ENCODE assay signal across 24 mouse cellular contexts in the genomic region with DNA sequence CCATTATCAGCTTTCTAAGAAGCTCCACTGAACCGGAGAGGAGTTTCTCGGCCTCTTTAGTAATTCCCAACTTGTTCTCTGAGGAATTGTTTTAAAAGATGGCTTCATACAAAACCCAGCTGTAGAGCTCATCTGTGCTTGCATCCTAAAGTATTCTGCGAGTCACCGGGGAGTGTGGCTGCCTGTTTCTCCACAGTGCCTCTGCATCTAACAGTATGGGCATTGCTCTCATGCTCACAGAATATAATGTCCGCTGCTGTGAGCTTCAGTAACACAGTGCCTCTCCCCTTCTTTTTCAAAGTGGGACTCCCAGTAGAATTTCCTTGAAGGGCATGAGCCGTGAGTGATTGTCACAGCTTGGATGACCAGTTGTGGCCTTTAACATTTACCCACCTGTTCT.
A peak's percentile ranks its signal among the peaks of the same experiment; 100 is the strongest.
DNase-seq lines count a peak whose midpoint lies in the region; ATAC-seq lines count a peak whose summit lies in the region.
"Had no signal": no experiment of that assay in that cellular context is flagged by ENCODE, and none has a peak within 500 bp of the region (broad histone marks: within the 10 kb centered on the region; RNA-seq: fewer than 3 reads in every experiment).

No protein-coding gene starts in this region.

- H3K36me3 ChIP-seq in hindbrain, embryonic 12.5 days = no peaks in the 10 kb centered on the region
- no peaks in the 10 kb centered on the region for H3K36me3 ChIP-seq in hindbrain, embryonic 10.5 days
- H3K36me3 ChIP-seq in forebrain, embryonic 16.5 days (ENCODE audit: control insufficient read depth, insufficient read depth) = no peaks in the 10 kb centered on the region
- no peaks in the 10 kb centered on the region for H3K36me3 ChIP-seq in midbrain, embryonic 12.5 days
- H3K36me3 ChIP-seq: embryonic facial prominence, embryonic 13.5 days; heart, embryonic 13.5 days; limb, embryonic 15.5 days; liver, embryonic 15.5 days had no signal

- peak; percentile 56; the same call in 1 of the 2 replicates for ATAC-seq in hindbrain, embryonic 12.5 days (ENCODE audit: low FRiP score)
- ATAC-seq in forebrain, embryonic 16.5 days = peak; percentile 61
- peak; percentile 47; the same call in 1 of the 2 replicates for ATAC-seq in midbrain, embryonic 12.5 days (ENCODE audit: low FRiP score, low read depth)

- no peak for DNase-seq in hindbrain, embryonic 10.5 days (ENCODE audit: low spot score)
- DNase-seq in retina, embryonic 14.5 days (ENCODE audit: low spot score) = peak; percentile 9
- DNase-seq in left cerebral cortex, postnatal 36 days (ENCODE audit: low spot score in 2 of 2) = no peak
- no peak for DNase-seq in thymus, postnatal 25 days
- DNase-seq in lung, postnatal 10 days = no peak
- DNase-seq: cerebellum, adult 11-12 months; cerebellum, postnatal 25 days; embryo, embryonic 11 days; gastrocnemius, postnatal 25 days; heart, adult 18-20 months; heart, postnatal 14 days; kidney, adult 8-10 months; kidney, postnatal 10 days; left cerebral cortex, postnatal 4 days; right cerebral cortex, postnatal 14 days had no signal

- intact Hi-C loops in left cerebral cortex, postnatal 36 days (cut with DNase I) = no loop called here

- no peak overlapping the region for H3K4me2 ChIP-seq in hindbrain, embryonic 12.5 days (replicated peaks)
- no peak overlapping the region for H3K4me2 ChIP-seq in forebrain, embryonic 16.5 days (ENCODE audit: low read length)
- no peak overlapping the region for H3K4me2 ChIP-seq in midbrain, embryonic 12.5 days (replicated peaks)
- H3K4me2 ChIP-seq: embryonic facial prominence, embryonic 13.5 days; heart, embryonic 13.5 days; limb, embryonic 15.5 days; liver, embryonic 15.5 days had no signal

- 49% methylated on average over 6 of the region's 6 CpGs for WGBS in hindbrain, embryonic 12.5 days
- 50% methylated on average over 6 of the region's 6 CpGs for WGBS in hindbrain, embryonic 10.5 days
- 48% methylated on average over 6 of the region's 6 CpGs for WGBS in forebrain, embryonic 16.5 days
- WGBS in midbrain, embryonic 12.5 days = 42% methylated on average over 6 of the region's 6 CpGs

- no peak overlapping the region for H3K4me3 ChIP-seq in hindbrain, embryonic 12.5 days
- no peak overlapping the region for H3K4me3 ChIP-seq in hindbrain, embryonic 10.5 days
- no peak overlapping the region for H3K4me3 ChIP-seq in forebrain, embryonic 16.5 days (replicated peaks; ENCODE audit: low read length)
- H3K4me3 ChIP-seq in midbrain, embryonic 12.5 days = no peak overlapping the region
- H3K4me3 ChIP-seq: embryonic facial prominence, embryonic 13.5 days; erythroblast, embryonic 14.5 days; heart, embryonic 13.5 days; left cerebral cortex, adult 2 months; limb, embryonic 15.5 days; liver, embryonic 15.5 days had no signal

- peaks cover 10% of the 10 kb centered on the region for H3K4me1 ChIP-seq in hindbrain, embryonic 12.5 days
- H3K4me1 ChIP-seq in hindbrain, embryonic 10.5 days (replicated peaks) = peaks cover 14% of the 10 kb centered on the region
- H3K4me1 ChIP-seq in forebrain, embryonic 16.5 days (replicated peaks; ENCODE audit: control insufficient read depth, insufficient read depth, low read length) = peaks cover 11% of the 10 kb centered on the region; the same call in 1 of the 2 replicates
- H3K4me1 ChIP-seq in midbrain, embryonic 12.5 days = peaks cover 15% of the 10 kb centered on the region
- H3K4me1 ChIP-seq: embryonic facial prominence, embryonic 13.5 days; heart, embryonic 13.5 days; limb, embryonic 15.5 days; liver, embryonic 15.5 days had no signal

- no peaks in the 10 kb centered on the region for H3K27me3 ChIP-seq in hindbrain, embryonic 12.5 days
- H3K27me3 ChIP-seq in hindbrain, embryonic 10.5 days (ENCODE audit: insufficient read depth, poor library complexity, severe bottlenecking) = no peaks in the 10 kb centered on the region
- no peaks in the 10 kb centered on the region for H3K27me3 ChIP-seq in forebrain, embryonic 16.5 days (replicated peaks; ENCODE audit: control insufficient read depth, insufficient read depth, low read length)
- no peaks in the 10 kb centered on the region for H3K27me3 ChIP-seq in midbrain, embryonic 12.5 days
- H3K27me3 ChIP-seq: embryonic facial prominence, embryonic 13.5 days; heart, embryonic 13.5 days; limb, embryonic 15.5 days; liver, embryonic 15.5 days had no signal

- H3K9ac ChIP-seq in hindbrain, embryonic 12.5 days = no peak overlapping the region
- H3K9ac ChIP-seq in forebrain, embryonic 16.5 days (replicated peaks; ENCODE audit: low read depth, low read length) = no peak overlapping the region
- H3K9ac ChIP-seq in midbrain, embryonic 12.5 days (replicated peaks) = no peak overlapping the region
- H3K9ac ChIP-seq: embryonic facial prominence, embryonic 13.5 days; heart, embryonic 13.5 days; limb, embryonic 15.5 days; liver, embryonic 15.5 days had no signal

- H3K9me3 ChIP-seq in hindbrain, embryonic 12.5 days (replicated peaks) = no peaks in the 10 kb centered on the region
- H3K9me3 ChIP-seq in hindbrain, embryonic 10.5 days = no peaks in the 10 kb centered on the region
- H3K9me3 ChIP-seq in forebrain, embryonic 16.5 days (ENCODE audit: control insufficient read depth, low read length) = no peaks in the 10 kb centered on the region
- no peaks in the 10 kb centered on the region for H3K9me3 ChIP-seq in midbrain, embryonic 12.5 days
- H3K9me3 ChIP-seq: embryonic facial prominence, embryonic 13.5 days; heart, embryonic 13.5 days; limb, embryonic 15.5 days; liver, embryonic 15.5 days had no signal

- no peak overlapping the region for H3K27ac ChIP-seq in hindbrain, embryonic 12.5 days
- H3K27ac ChIP-seq in hindbrain, embryonic 10.5 days = no peak overlapping the region
- no peak overlapping the region for H3K27ac ChIP-seq in forebrain, embryonic 16.5 days (ENCODE audit: low read length)
- no peak overlapping the region for H3K27ac ChIP-seq in midbrain, embryonic 12.5 days (replicated peaks)
- H3K27ac ChIP-seq: embryonic facial prominence, embryonic 13.5 days; heart, embryonic 13.5 days; left cerebral cortex, adult 2 months; limb, embryonic 15.5 days; liver, embryonic 15.5 days had no signal
